Mouse (Mus musculus) bone marrow, adult 2 months (tissue): ENCODE data around the gene Furin. TPM values are rescaled to one million over a fixed set of nuclear protein-coding genes. Genes with fewer than 3 reads are reported as not detected.

Experiments
- H3K27ac ChIP-seq: fragments of 200-500 bp; 2 replicates; pipeline ENCODE4 v1.5.1; 2012; ENCODE audit warnings: low read depth, mild to moderate bottlenecking, control low read depth, inconsistent platforms, low read length; ENCODE audit not compliant: control insufficient read depth, poor library complexity, insufficient read depth
- H3K4me1 ChIP-seq: fragments of 200-500 bp; 2 replicates; pipeline ENCODE4 v1.6.1; 2011; ENCODE audit warnings: low read length; ENCODE audit not compliant: control insufficient read depth, insufficient read depth
- H3K4me3 ChIP-seq: fragments of 200-500 bp; replicated peaks from 2 replicates; pipeline ENCODE3; 2011; ENCODE audit warnings: mild to moderate bottlenecking, low read depth, low read length, control low read depth; ENCODE audit not compliant: control insufficient read depth
- CTCF ChIP-seq: fragments of 200-500 bp; IDR thresholded peaks from 2 replicates; pipeline ENCODE4 v1.5.1; 2011; ENCODE audit warnings: low read length, control low read depth; ENCODE audit not compliant: control insufficient read depth, insufficient read depth
- POLR2A ChIP-seq: fragments of 200-500 bp; IDR thresholded peaks from 2 replicates; pipeline ENCODE4 v1.6.1; 2011; ENCODE audit warnings: low read depth, mild to moderate bottlenecking, control low read depth, low read length, borderline replicate concordance; ENCODE audit not compliant: control insufficient read depth
- WGBS: fragments of 180-500 bp; shearing (Covaris S2); methylation state at CpG from one replicate; pipeline ENCODE4 v1.1.7; 2018; 5-methylcytosine and 5-hydroxymethylcytosine counted together
- polyA plus RNA-seq: library from polyadenylated mRNA; stranded (reverse); fragments of >200 nt; gene quantifications from 2 replicates; pipeline ENCODE4 v1.2.4, GENCODE M21; 2011; ENCODE audit warnings: low replicate concordance; ENCODE audit not compliant: missing spikeins, insufficient read depth, insufficient read length

Gene Furin
- polyA plus RNA-seq, 1 experiment, result 31.0 TPM

DNA sequence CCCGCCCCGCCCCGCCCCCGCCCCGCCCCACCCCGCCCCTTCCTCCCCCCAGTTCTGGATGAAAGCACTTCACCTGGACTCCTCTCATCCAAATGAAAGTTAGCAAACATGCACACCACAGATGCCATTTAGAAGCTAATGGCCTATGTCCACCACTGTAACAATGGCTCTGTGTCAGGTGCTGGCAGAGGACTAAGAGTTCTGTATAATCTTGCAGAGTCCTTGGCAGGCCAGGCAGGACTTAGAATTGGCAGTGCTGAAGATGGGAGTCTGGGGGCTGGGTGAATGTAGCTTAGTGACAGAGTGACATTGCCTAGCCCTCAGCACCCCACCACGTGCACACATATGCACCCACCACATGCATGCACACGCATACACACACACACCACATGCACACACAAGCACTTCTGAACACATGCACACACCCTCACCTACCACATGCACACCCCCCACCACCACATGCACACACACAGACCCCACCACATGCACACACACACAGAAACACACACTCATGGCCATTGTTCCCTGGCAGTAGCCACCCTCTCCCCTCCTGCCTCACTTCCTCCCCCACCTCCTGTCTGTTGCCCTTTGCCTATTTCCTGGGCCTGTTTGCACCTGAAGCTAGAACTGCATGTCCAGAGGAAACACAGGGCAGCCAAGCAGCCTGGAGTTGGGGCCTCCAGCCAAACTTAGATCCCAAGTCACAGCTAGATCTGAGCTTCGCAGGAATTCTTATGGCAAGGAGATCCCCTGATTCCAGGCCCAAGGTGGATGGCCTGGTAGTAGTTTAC lies 8.5 kb upstream of the Furin start:
- no peak overlapping the region for H3K27ac ChIP-seq
- no peak for TF ChIP-seq POLR2A
- TF ChIP-seq CTCF, result no peak
- 60% methylated on average over 9 of the region's 9 CpGs for WGBS

DNA sequence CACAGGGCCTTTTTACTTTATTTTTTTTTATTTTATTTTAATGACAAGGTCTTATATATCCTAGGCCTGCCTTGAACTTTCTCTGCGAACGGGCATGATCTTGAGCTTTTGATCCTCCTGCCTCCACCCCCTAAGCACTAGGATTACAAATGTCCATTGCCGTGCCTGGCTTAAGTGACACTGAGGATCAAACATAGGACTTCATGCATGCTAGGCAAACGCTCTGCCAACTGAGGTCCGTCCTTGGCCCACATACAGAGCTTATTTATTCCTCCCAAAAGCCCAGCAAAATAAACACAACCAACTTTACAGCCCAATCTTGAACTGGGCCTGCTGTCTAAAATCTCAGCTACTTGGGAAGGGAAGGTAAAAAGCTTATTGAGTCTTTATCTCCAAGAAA lies 7.5 kb upstream of the Furin start:
- H3K27ac ChIP-seq, result no peak overlapping the region
- TF ChIP-seq POLR2A (no peak), CTCF (no peak)
- H3K4me3 ChIP-seq, result no peak overlapping the region
- WGBS, result 91% methylated on average over 5 of the region's 5 CpGs
- peaks cover 5% of the 10 kb centered on the region; the same call in 1 of the 2 replicates for H3K4me1 ChIP-seq

More for the DNA sequence above, 8.5 kb upstream of the Furin start:
- H3K4me3 ChIP-seq, result no peak overlapping the region
- H3K4me1 ChIP-seq, result peaks cover 5% of the 10 kb centered on the region; the same call in 1 of the 2 replicates

DNA sequence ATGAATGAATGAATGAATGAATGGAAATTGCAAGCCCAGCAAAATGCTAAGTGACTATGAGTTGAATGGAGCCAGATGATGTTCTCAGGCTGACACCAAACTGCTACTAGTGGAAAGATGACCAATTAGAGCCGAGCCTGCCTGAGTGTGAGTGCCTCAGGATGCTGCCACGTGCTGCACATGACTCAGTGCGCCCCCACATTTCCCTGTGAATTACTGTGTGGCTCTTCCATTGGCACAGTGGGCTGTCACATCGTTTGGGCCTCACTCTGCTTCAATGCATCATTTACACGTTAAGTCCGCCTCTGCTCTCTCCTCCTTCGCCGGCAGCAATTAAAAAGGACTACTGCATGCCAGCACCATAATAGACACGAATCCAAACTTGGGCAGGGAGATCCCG lies 7.0 kb upstream of the Furin start:
- H3K4me1 ChIP-seq, result peaks cover 5% of the 10 kb centered on the region; the same call in 1 of the 2 replicates
- TF ChIP-seq POLR2A (no peak), CTCF (no peak)
- no peak overlapping the region for H3K27ac ChIP-seq
- WGBS, result 81% methylated on average over 10 of the region's 10 CpGs
- H3K4me3 ChIP-seq, result no peak overlapping the region

DNA sequence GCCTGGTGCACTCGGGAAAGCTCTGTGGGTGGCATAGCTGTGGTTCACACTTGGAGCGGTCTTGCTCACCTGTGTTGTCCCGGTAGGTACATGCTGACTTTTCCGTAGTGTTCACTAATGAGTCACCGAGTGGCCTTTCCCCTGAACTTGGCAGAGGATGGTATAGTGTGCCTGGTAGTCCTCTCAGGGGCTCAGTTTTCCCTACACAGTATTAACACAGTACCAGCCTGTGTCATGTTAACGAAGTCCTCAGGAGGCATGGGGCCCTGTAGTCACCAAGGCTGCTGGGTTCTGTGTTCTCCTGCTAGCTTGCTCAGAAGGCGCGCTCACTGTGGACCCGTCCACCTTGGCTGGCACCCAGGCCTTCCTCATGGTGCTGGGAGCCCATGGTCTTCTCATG lies 5.1 kb upstream of the Furin start:
- 94% methylated on average over 9 of the region's 9 CpGs for WGBS
- Histone ChIP-seq H3K4me3 (no peak overlapping the region), H3K4me1 (peaks cover 3% of the 10 kb centered on the region; the same call in 1 of the 2 replicates), H3K27ac (no peak overlapping the region)
- TF ChIP-seq CTCF (no peak), POLR2A (no peak)

DNA sequence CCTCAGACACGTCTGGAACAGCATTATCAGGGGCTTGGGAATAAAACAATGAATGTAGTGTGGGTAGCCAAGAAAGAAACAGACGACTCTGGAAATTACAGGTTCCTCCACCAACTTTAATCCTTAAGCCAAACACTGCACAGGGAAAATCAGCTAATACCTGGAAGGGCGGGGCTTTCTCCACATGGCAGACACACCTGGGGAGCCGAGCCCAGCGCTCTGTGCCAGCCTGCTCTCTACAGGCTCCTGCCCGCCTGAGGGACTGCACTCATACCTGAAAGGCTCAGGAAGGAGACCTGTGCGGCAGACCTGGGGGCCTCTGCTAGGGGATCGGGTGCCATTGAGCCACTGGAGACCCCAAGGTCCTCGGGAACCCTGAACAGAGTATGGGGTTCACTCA lies 2.5 kb upstream of the Furin start:
- WGBS, result 85% methylated on average over 9 of the region's 9 CpGs
- TF ChIP-seq POLR2A (no peak), CTCF (no peak)
- Histone ChIP-seq H3K4me3 (no peak overlapping the region), H3K4me1 (peaks cover 2% of the 10 kb centered on the region), H3K27ac (no peak overlapping the region)

DNA sequence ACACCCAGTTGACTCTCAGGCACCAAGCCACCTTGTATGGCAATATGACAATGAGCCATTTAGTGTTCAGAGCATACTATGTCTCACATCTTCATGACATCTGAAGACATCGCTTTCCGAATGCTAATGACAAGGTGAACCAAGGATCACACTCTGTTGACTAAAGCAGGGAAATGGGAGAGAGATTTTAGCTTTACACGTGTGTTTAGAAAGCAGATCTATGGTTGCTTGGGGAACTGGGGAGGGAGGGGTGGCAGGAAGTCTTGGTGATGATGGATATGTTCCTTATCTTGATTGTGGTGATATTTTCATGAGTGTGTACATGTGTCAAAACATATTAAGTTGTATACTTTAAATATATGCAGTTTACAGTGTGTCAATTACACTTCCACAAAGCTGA lies 950 bp upstream of the Furin start:
- WGBS, result 66% methylated on average over 3 of the region's 3 CpGs
- no peak overlapping the region for H3K27ac ChIP-seq
- H3K4me1 ChIP-seq, result peaks cover 2% of the 10 kb centered on the region
- no peak overlapping the region for H3K4me3 ChIP-seq
- TF ChIP-seq CTCF, result no peak
- TF ChIP-seq POLR2A, result no peak

DNA sequence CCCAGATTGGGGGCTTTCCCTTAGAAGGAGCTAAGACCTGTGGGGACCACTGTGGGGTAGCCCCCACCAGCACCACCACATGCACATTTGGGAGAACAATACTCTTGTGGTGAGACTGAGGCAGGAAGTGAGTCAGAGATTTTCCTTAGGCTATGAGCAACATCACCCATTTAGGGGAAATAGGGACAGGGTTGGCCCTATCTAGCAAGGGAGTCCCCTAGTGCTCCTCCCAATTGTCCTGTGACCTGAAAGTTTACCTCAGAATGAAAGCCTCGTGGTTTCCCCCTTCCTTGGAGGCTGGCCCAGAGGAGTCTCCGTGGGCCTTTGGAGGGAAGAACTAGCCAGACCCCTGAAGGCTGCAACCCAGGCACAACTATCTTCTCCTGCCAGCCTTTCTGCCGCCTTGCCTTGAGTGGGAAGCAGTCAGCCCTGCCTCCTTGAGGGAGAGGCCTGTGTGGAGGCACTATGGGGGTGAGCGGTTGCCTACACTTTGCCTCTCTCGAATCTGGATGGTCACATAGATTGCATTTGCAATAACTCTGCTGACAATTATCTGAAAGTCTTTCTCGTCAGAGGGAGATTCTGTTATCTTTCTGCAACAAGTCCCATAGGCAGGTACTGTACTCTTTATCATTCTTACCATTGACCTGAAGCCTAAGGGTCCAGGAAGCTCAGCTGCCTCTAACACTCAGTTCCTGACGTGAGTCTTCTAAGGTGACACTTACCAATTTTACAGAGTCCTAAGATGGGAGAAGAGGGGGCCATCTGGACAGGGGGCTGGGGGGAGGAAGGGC lies 938 bp downstream of the Furin start:
- H3K27ac ChIP-seq, result peak overlapping the region; percentile 63
- WGBS, result 26% methylated on average over 7 of the region's 7 CpGs
- no peak overlapping the region for H3K4me3 ChIP-seq
- H3K4me1 ChIP-seq, result peaks cover 6% of the 10 kb centered on the region
- no peak for TF ChIP-seq POLR2A
- TF ChIP-seq CTCF, result no peak

DNA sequence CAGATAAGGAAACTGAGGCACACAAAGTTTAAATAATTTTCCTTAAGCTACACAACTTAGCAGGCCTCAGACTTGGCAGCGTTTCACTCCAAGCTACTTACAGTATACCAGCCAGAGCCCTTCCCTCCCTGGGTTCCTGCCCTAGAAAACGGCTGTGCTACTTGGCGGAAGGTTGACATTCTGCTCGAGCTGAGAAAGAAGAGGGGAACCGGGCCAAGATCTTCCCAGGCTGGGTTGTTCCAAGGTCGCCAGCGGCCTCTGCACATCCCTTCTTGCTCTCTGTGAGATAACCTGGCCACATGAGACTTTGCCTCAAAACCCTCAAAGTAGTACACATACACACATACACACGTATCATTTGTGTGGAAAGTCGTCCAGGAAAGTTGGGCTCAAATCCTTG lies 1.7 kb downstream of the Furin start:
- Histone ChIP-seq H3K27ac (peak overlapping the region; percentile 14; the same call in 1 of the 2 replicates), H3K4me1 (peaks cover 6% of the 10 kb centered on the region), H3K4me3 (no peak overlapping the region)
- WGBS, result 21% methylated on average over 9 of the region's 9 CpGs
- no peak for TF ChIP-seq CTCF
- TF ChIP-seq POLR2A, result no peak
